Mouse (Mus musculus): ENCODE measurements at regions not wholly inside any gene's neighbourhood (a gene's known extent, or its start where the extent isn't known, plus 50 kb on each side); places are given as distances from the start of the nearest gene placed in this dataset.

GRCm38 (mm10) chr13:69182478-69182877, 183.1 kb upstream of the Adcy2 start:
- DNase-seq = no peak

- DNase-seq = no peak
Observed at GRCm38 (mm10) chr13:69190661-69191060, 191.3 kb upstream of the Adcy2 start.

- no peak for DNase-seq
Observed at GRCm38 (mm10) chr13:69196464-69196871, 197.1 kb upstream of the Adcy2 start.

GRCm38 (mm10) chr13:69207741-69208568, 208.6 kb upstream of the Adcy2 start:
- no peak for DNase-seq

- DNase-seq = no peak
Observed at GRCm38 (mm10) chr13:69208569-69208881, 209.2 kb upstream of the Adcy2 start.

GRCm38 (mm10) chr13:69216579-69216978, 217.2 kb upstream of the Adcy2 start:
- DNase-seq = no peak

- no peak for DNase-seq
Observed at GRCm38 (mm10) chr13:69220425-69220824, 221.1 kb upstream of the Adcy2 start.

GRCm38 (mm10) chr13:69226538-69226937, 227.2 kb upstream of the Adcy2 start:
- no peak for DNase-seq

- DNase-seq = no peak
Observed at GRCm38 (mm10) chr13:69230361-69230943, 231.1 kb upstream of the Adcy2 start.

GRCm38 (mm10) chr13:69236386-69236785, 237.0 kb upstream of the Adcy2 start:
- no peak for DNase-seq

GRCm38 (mm10) chr13:69237918-69238317, 238.6 kb upstream of the Adcy2 start:
- no peak for DNase-seq

- no peak for DNase-seq
Observed at GRCm38 (mm10) chr13:69239261-69239915, 240.0 kb upstream of the Adcy2 start.

GRCm38 (mm10) chr13:69242544-69243296, 243.4 kb upstream of the Adcy2 start:
- DNase-seq = no peak

GRCm38 (mm10) chr13:69250334-69251129, 251.2 kb upstream of the Adcy2 start:
- DNase-seq = no peak

GRCm38 (mm10) chr13:69251130-69251561, 251.8 kb upstream of the Adcy2 start:
- no peak for DNase-seq

- peak; percentile 12 for DNase-seq
Observed at GRCm38 (mm10) chr13:69252335-69252734, 253.0 kb upstream of the Adcy2 start.

GRCm38 (mm10) chr13:69260485-69260884, 261.1 kb upstream of the Adcy2 start:
- DNase-seq = no peak

- no peak for DNase-seq
Observed at GRCm38 (mm10) chr13:69260972-69261371, 261.6 kb upstream of the Adcy2 start.

GRCm38 (mm10) chr13:69263722-69264121, 264.4 kb upstream of the Adcy2 start:
- DNase-seq = peak; percentile 8

- DNase-seq = no peak
Observed at GRCm38 (mm10) chr13:69266071-69266470, 266.7 kb upstream of the Adcy2 start.

- no peak for DNase-seq
Observed at GRCm38 (mm10) chr13:69272506-69272905, 261.0 kb upstream of the Nsun2 start.

GRCm38 (mm10) chr13:69279647-69280046, 253.9 kb upstream of the Nsun2 start:
- DNase-seq = no peak
